Mouse (Mus musculus) olfactory bulb, adult 2 months (tissue): ENCODE results near the gene Pde10a.

ENCODE experiments used
- CTCF ChIP-seq: fragments of 200-500 bp; IDR thresholded peaks from 2 replicates; pipeline ENCODE4 v1.5.1; 2012; ENCODE audit warnings: low read depth, mild to moderate bottlenecking, low read length, moderate library complexity; ENCODE audit not compliant: insufficient read depth
- POLR2A ChIP-seq: fragments of 200-500 bp; IDR thresholded peaks from 2 replicates; pipeline ENCODE4 v1.6.1; 2012; ENCODE audit warnings: mild to moderate bottlenecking, low read depth, low read length, moderate library complexity; ENCODE audit not compliant: insufficient read depth

GRCm38 (mm10) chr17:8987369-8987768 lies 462.2 kb downstream of the Pde10a start:
- TF ChIP-seq CTCF, result no peak
- no peak for TF ChIP-seq POLR2A
